ENCODE assay signal across 9 mouse cellular contexts in genomic region chr4:133297801-133298238, GRCm38 (mm10). TPM values are rescaled to one million over a fixed set of nuclear protein-coding genes. Genes with fewer than 3 reads are reported as not detected.
A peak's percentile ranks its signal among the peaks of the same experiment; 100 is the strongest.
DNase-seq lines count a peak whose midpoint lies in the region; ATAC-seq and TF ChIP-seq lines count a peak whose summit lies in the region.
"Had no signal": no experiment of that assay in that cellular context is flagged by ENCODE, and none has a peak within 500 bp of the region (broad histone marks: within the 10 kb centered on the region; RNA-seq: fewer than 3 reads in every experiment).

No protein-coding gene starts in this region.

- H3K4me1 ChIP-seq in ES-E14 (ENCODE audit: control insufficient read depth in 2 of 2, insufficient read depth in 2 of 2, low read length in 2 of 2, poor library complexity in 1 of 2): peaks cover 1 to 15% of the 10 kb centered on the region in 2 experiments; a peak in 2 of 4 replicates
- H3K4me1 ChIP-seq in forebrain, embryonic 16.5 days (replicated peaks; ENCODE audit: control insufficient read depth, insufficient read depth, low read length): peaks cover 48% of the 10 kb centered on the region
- peaks cover 19% of the 10 kb centered on the region; the same call in 1 of the 2 replicates for H3K4me1 ChIP-seq in lung, embryonic 14.5 days (ENCODE audit: insufficient read depth)
- H3K4me1 ChIP-seq in olfactory bulb, adult 2 months (ENCODE audit: control insufficient read depth, insufficient read depth, low read length): peaks cover 39% of the 10 kb centered on the region
- H3K4me1 ChIP-seq in thymus, adult 2 months (replicated peaks; ENCODE audit: control insufficient read depth, insufficient read depth, low read length): peaks cover 31% of the 10 kb centered on the region
- H3K4me1 ChIP-seq: liver, embryonic 15.5 days had no signal

- no peak overlapping the region for H3K4me3 ChIP-seq in ES-E14 (ENCODE audit: insufficient read depth in 1 of 2, low read depth in 1 of 2, low read length in 2 of 2, poor library complexity in 1 of 2, severe bottlenecking in 1 of 2)
- H3K4me3 ChIP-seq in forebrain, embryonic 16.5 days (replicated peaks; ENCODE audit: low read length): no peak overlapping the region
- no peak overlapping the region for H3K4me3 ChIP-seq in layer of hippocampus, adult 2 months
- no peak overlapping the region for H3K4me3 ChIP-seq in lung, embryonic 14.5 days (ENCODE audit: low read depth, low read length)
- no peak overlapping the region for H3K4me3 ChIP-seq in olfactory bulb, adult 2 months (ENCODE audit: insufficient read depth, low read depth, low read length)
- H3K4me3 ChIP-seq in thymus, adult 2 months (ENCODE audit: control insufficient read depth, insufficient read depth, low read length): no peak overlapping the region
- H3K4me3 ChIP-seq: liver, embryonic 15.5 days had no signal

- peak; percentile 80 for ATAC-seq in forebrain, embryonic 16.5 days
- ATAC-seq in lung, embryonic 14.5 days (ENCODE audit: insufficient read depth): peak; percentile 88

- H3K36me3 ChIP-seq in ES-E14 (ENCODE audit: control insufficient read depth, insufficient read depth, low read length, poor library complexity, severe bottlenecking): peaks cover 73% of the 10 kb centered on the region
- H3K36me3 ChIP-seq in forebrain, embryonic 16.5 days (ENCODE audit: control insufficient read depth, insufficient read depth): peaks cover 9% of the 10 kb centered on the region
- H3K36me3 ChIP-seq in lung, embryonic 14.5 days (ENCODE audit: insufficient read depth): peaks cover 43% of the 10 kb centered on the region
- H3K36me3 ChIP-seq in thymus, adult 2 months (ENCODE audit: control insufficient read depth, insufficient read depth, low read length): peaks cover 25% of the 10 kb centered on the region

- 2% methylated on average over 5 of the region's 5 CpGs for WGBS in forebrain, embryonic 16.5 days
- WGBS in lung, embryonic 14.5 days: 4% methylated on average over 5 of the region's 5 CpGs
- 3% methylated on average over 5 of the region's 5 CpGs for WGBS in olfactory bulb, adult 2 months
- 5% methylated on average over 5 of the region's 5 CpGs for WGBS in thymus, adult 2 months

- DNase-seq in ES-E14 (ENCODE audit: low read depth, low spot score): no peak
- peak; percentile 88 to 95 for DNase-seq in cerebellum, adult 18-20 months
- DNase-seq in heart, postnatal 25 days (ENCODE audit: low spot score): peak; percentile 60
- DNase-seq in layer of hippocampus, adult 2 months (ENCODE audit: low spot score in 2 of 2): peak; percentile 81 to 83
- peak; percentile 96 for DNase-seq in lung, embryonic 14.5 days
- peak; percentile 88 for DNase-seq in thymus, adult 2 months

- H3K27ac ChIP-seq in ES-E14 (ENCODE audit: insufficient read depth, low read depth, low read length, poor library complexity, severe bottlenecking): no peak overlapping the region
- H3K27ac ChIP-seq in forebrain, embryonic 16.5 days (ENCODE audit: low read length): peak overlapping the region; percentile 94
- peak overlapping the region; percentile 83 for H3K27ac ChIP-seq in layer of hippocampus, adult 2 months
- peak overlapping the region; percentile 65; the same call in 1 of the 2 replicates for H3K27ac ChIP-seq in lung, embryonic 14.5 days (ENCODE audit: low read depth)
- H3K27ac ChIP-seq in olfactory bulb, adult 2 months (ENCODE audit: insufficient read depth, low read depth, low read length): peak overlapping the region; percentile 18; the same call in 1 of the 2 replicates
- H3K27ac ChIP-seq in thymus, adult 2 months (ENCODE audit: control insufficient read depth, insufficient read depth, low read length): peak overlapping the region; percentile 81
- H3K27ac ChIP-seq: liver, embryonic 15.5 days had no signal

- no peak overlapping the region for H3K9ac ChIP-seq in ES-E14 (ENCODE audit: insufficient read depth, low read depth, low read length, poor library complexity, severe bottlenecking)
- peak overlapping the region; percentile 45 for H3K9ac ChIP-seq in forebrain, embryonic 16.5 days (replicated peaks; ENCODE audit: low read depth, low read length)
- 0 out of 2 replicates have a peak overlapping the region, but pooled peaks have one; percentile 16 for H3K9ac ChIP-seq in lung, embryonic 14.5 days
- H3K9ac ChIP-seq: liver, embryonic 15.5 days had no signal

- H3K27me3 ChIP-seq in forebrain, embryonic 16.5 days (replicated peaks; ENCODE audit: control insufficient read depth, insufficient read depth, low read length): no peaks in the 10 kb centered on the region
- no peaks in the 10 kb centered on the region for H3K27me3 ChIP-seq in lung, embryonic 14.5 days (ENCODE audit: insufficient read depth, low read length)
- no peaks in the 10 kb centered on the region for H3K27me3 ChIP-seq in thymus, adult 2 months (ENCODE audit: control insufficient read depth, insufficient read depth, low read length)
- H3K27me3 ChIP-seq: liver, embryonic 15.5 days had no signal

- peak overlapping the region; percentile 18; the same call in 1 of the 2 replicates for H3K4me2 ChIP-seq in forebrain, embryonic 16.5 days (ENCODE audit: low read length)
- H3K4me2 ChIP-seq in lung, embryonic 14.5 days: no peak overlapping the region
- H3K4me2 ChIP-seq: liver, embryonic 15.5 days had no signal

- no peak for TF ChIP-seq POLR2A in olfactory bulb, adult 2 months (IDR thresholded peaks at IDR 0.05; ENCODE audit: insufficient read depth, low read depth, low read length)
- no peak for TF ChIP-seq POLR2A in thymus, adult 2 months (IDR thresholded peaks at IDR 0.05; ENCODE audit: control insufficient read depth, extremely low read depth, insufficient read depth, low read length, poor library complexity)

- intact Hi-C loops in heart, postnatal 25 days (cut with DNase I): loop anchor here (1.0 to 5.0 kb wide), 3 partner anchors 65 to 351 kb away; no protein-coding TSS in a partner anchor

- in situ Hi-C loops in ES-E14 (cut with MboI; ENCODE audit: low sequenced_read_pairs in 2 of 2, unreplicated experiment in 2 of 2): loop anchor here in 1 of 2 experiments (25.0 kb wide), 1 partner anchor 286 kb away; the partner anchor contains the start of gene Ahdc1

- TF ChIP-seq CTCF in layer of hippocampus, adult 2 months (conservative IDR thresholded peaks at IDR 0.05): peak; percentile 99
- peak; percentile 98 for TF ChIP-seq CTCF in lung, embryonic 14.5 days (IDR thresholded peaks at IDR 0.05; ENCODE audit: low read depth)
- TF ChIP-seq CTCF in olfactory bulb, adult 2 months (IDR thresholded peaks at IDR 0.05; ENCODE audit: insufficient read depth, low read depth, low read length): peak; percentile 88
- peak; percentile 96 for TF ChIP-seq CTCF in thymus, adult 2 months (IDR thresholded peaks at IDR 0.05; ENCODE audit: borderline replicate concordance, control insufficient read depth, extremely low read depth, insufficient read depth, low read length, poor library complexity)

- no peaks in the 10 kb centered on the region for H3K9me3 ChIP-seq in ES-E14 (ENCODE audit: control insufficient read depth, insufficient read depth, low read depth, low read length)
- no peaks in the 10 kb centered on the region for H3K9me3 ChIP-seq in forebrain, embryonic 16.5 days (ENCODE audit: control insufficient read depth, low read length)
- H3K9me3 ChIP-seq in lung, embryonic 14.5 days (ENCODE audit: low read depth, low read length): no peaks in the 10 kb centered on the region
- H3K9me3 ChIP-seq: liver, embryonic 15.5 days had no signal

TF ChIP-seq in ES-E14, 5 proteins besides CTCF, POLR2A, EP300 and RAD21 (continues in another document):
- TF ChIP-seq ZNF384 (IDR thresholded peaks at IDR 0.05; ENCODE audit: low read depth, low read length) (no peak), ZC3H11A (IDR thresholded peaks at IDR 0.05; ENCODE audit: borderline replicate concordance, low read depth, low read length) (peak; percentile 78; the same call in 1 of the 2 replicates), CHD2 (IDR thresholded peaks at IDR 0.05; ENCODE audit: low read depth, low read length) (no peak), MAFK (IDR thresholded peaks at IDR 0.05; ENCODE audit: insufficient read depth, low read depth, low read length) (no peak)

RNA-seq across cellular contexts. Expression of gene Tmem222, which starts 20.2 kb away (rescaled TPM):
- 73.3 and 89.4 TPM in 2 replicates for total RNA-seq in ES-E14 (2012; rRNA removed)
- 112 and 124 TPM in 2 replicates for polyA plus RNA-seq in forebrain, embryonic 16.5 days (2015; fragmentation: Nextera tagmentation; extraction: Ambion mirVana)
- total RNA-seq in heart, postnatal 25 days (2021): 10 to 100 TPM; 24.8 to 25.7 TPM
- 10 to 100 TPM; 89.1 to 94.4 TPM for total RNA-seq in layer of hippocampus, adult 2 months (2021)
- polyA plus RNA-seq in lung, embryonic 14.5 days (2014; fragmentation: Nextera tagmentation; extraction: Ambion mirVana): 86.5 and 88.1 TPM in 2 replicates
- not detected in 2 replicates for polyA plus RNA-seq in olfactory bulb, adult 2 months (2012; ENCODE audit: insufficient read depth, insufficient read length, low replicate concordance, missing spikeins)
- polyA plus RNA-seq in thymus, adult 2 months (2012; rRNA removed): 134 and 143 TPM in 2 replicates

RNA-seq across cellular contexts. Expression of gene Sytl1, which starts 34.9 kb away (rescaled TPM):
- 2.0 and 4.4 TPM in 2 replicates for total RNA-seq in ES-E14 (2012; rRNA removed)
- 0.47 and 0.52 TPM in 2 replicates for polyA plus RNA-seq in forebrain, embryonic 16.5 days (2015; fragmentation: Nextera tagmentation; extraction: Ambion mirVana)
- total RNA-seq in heart, postnatal 25 days (2021): under 1 TPM; 0.36 to 0.81 TPM
- total RNA-seq in layer of hippocampus, adult 2 months (2021): under 1 TPM; 0.20 to 0.34 TPM
- polyA plus RNA-seq in lung, embryonic 14.5 days (2014; fragmentation: Nextera tagmentation; extraction: Ambion mirVana): 0.73 and 0.84 TPM in 2 replicates
- polyA plus RNA-seq in olfactory bulb, adult 2 months (2012; ENCODE audit: insufficient read depth, insufficient read length, low replicate concordance, missing spikeins): not detected in 2 replicates
- 39.7 and 45.2 TPM in 2 replicates for polyA plus RNA-seq in thymus, adult 2 months (2012; rRNA removed)

RNA-seq across cellular contexts. Expression of gene Wdtc1, which starts 55.5 kb away (rescaled TPM):
- 65.6 and 91.8 TPM in 2 replicates for total RNA-seq in ES-E14 (2012; rRNA removed)
- polyA plus RNA-seq in forebrain, embryonic 16.5 days (2015; fragmentation: Nextera tagmentation; extraction: Ambion mirVana): 16.2 and 19.3 TPM in 2 replicates
- 10 to 100 TPM; 81.2 to 82.7 TPM for total RNA-seq in heart, postnatal 25 days (2021)
- 10 to 100 TPM; 78.8 to 82.5 TPM for total RNA-seq in layer of hippocampus, adult 2 months (2021)
- polyA plus RNA-seq in lung, embryonic 14.5 days (2014; fragmentation: Nextera tagmentation; extraction: Ambion mirVana): 13.8 and 15.3 TPM in 2 replicates
- 113 TPM in 1 of 2 replicates, not detected in the other for polyA plus RNA-seq in olfactory bulb, adult 2 months (2012; ENCODE audit: insufficient read depth, insufficient read length, low replicate concordance, missing spikeins)
- 107 and 124 TPM in 2 replicates for polyA plus RNA-seq in thymus, adult 2 months (2012; rRNA removed)

RNA-seq across cellular contexts. Expression of gene Map3k6, which starts 57.2 kb away (rescaled TPM):
- 2.7 and 4.3 TPM in 2 replicates for total RNA-seq in ES-E14 (2012; rRNA removed)
- polyA plus RNA-seq in forebrain, embryonic 16.5 days (2015; fragmentation: Nextera tagmentation; extraction: Ambion mirVana): 2.1 and 2.3 TPM in 2 replicates
- total RNA-seq in heart, postnatal 25 days (2021): 10 to 100 TPM; 10.8 to 20.1 TPM
- 10 to 100 TPM in 1 of 2 experiments, 1 to 10 TPM in 1; 5.8 to 10.5 TPM for total RNA-seq in layer of hippocampus, adult 2 months (2021)
- 2.0 and 2.2 TPM in 2 replicates for polyA plus RNA-seq in lung, embryonic 14.5 days (2014; fragmentation: Nextera tagmentation; extraction: Ambion mirVana)
- polyA plus RNA-seq in olfactory bulb, adult 2 months (2012; ENCODE audit: insufficient read depth, insufficient read length, low replicate concordance, missing spikeins): not detected in 2 replicates
- 2.8 and 4.6 TPM in 2 replicates for polyA plus RNA-seq in thymus, adult 2 months (2012; rRNA removed)

Comparison
In these comparisons a context has a peak if more than half of its experiments do, and no peak if none do; other contexts are left out.
1. RNA of gene Sytl1, which starts 34.9 kb away (polyA plus RNA-seq): 39.7 to 45.2 TPM in thymus, adult 2 months; 0.73 to 0.84 TPM in lung, embryonic 14.5 days, 0.47 to 0.52 TPM in forebrain, embryonic 16.5 days and not detected in olfactory bulb, adult 2 months; every median in the first group is over 10 times any median in the second.
2. Peak in every context shown above with its lines, with median percentiles within 50 percentile points of each other: CTCF ChIP-seq.